Mouse (Mus musculus): ENCODE data around the gene Xylt2. TPM values are rescaled to one million over a fixed set of nuclear protein-coding genes. Genes with fewer than 3 reads are reported as not detected.

Xylt2 gene
- polyA plus RNA-seq, 1 experiment from 2014 or later = 22.9 TPM

DNA sequence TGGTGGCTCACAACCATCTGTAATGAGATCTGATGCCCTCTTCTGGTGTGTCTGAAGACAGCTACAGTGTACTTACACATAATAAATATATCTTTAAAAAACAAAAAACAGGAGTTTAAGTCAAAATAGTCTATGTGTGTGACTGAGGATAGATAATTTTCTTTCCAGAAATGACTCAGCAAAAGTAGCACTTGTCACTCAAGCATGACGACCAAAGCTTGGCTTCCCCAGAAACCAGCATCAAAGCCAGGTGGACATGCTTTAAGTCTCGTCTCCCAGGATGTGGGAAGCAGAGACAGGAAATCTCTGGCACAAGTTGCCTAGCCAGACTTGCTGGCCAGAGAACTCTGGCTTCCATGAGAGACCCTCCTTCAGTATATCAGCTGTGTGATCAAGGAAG is 55.2 kb downstream of the Xylt2 start:
- H3K9ac ChIP-seq (replicated peaks; ENCODE audit: low read length) = no peak overlapping the region
- no peak overlapping the region for H3K4me2 ChIP-seq (replicated peaks; ENCODE audit: low read depth, low read length)
- H3K4me1 ChIP-seq (ENCODE audit: insufficient read depth, low read length) = no peaks in the 10 kb centered on the region
- WGBS = 57% methylated on average over 2 of the region's 2 CpGs
- H3K27me3 ChIP-seq (ENCODE audit: insufficient read depth, low read length) = no peaks in the 10 kb centered on the region
- H3K9me3 ChIP-seq (ENCODE audit: low read length) = no peaks in the 10 kb centered on the region
- no peak overlapping the region for H3K27ac ChIP-seq (ENCODE audit: low read length)
- ATAC-seq (ENCODE audit: low FRiP score, low TSS enrichment) = no peak
- no peaks in the 10 kb centered on the region for H3K36me3 ChIP-seq (ENCODE audit: insufficient read depth, low read length)
- H3K4me3 ChIP-seq (ENCODE audit: low read length) = no peak overlapping the region

GRCm38 (mm10) chr11:94621458-94621852 is 55.9 kb downstream of the Xylt2 start:
- Histone ChIP-seq H3K4me1 (ENCODE audit: insufficient read depth, low read length) (no peaks in the 10 kb centered on the region), H3K27me3 (ENCODE audit: insufficient read depth, low read length) (no peaks in the 10 kb centered on the region), H3K9me3 (ENCODE audit: low read length) (0 out of 2 replicates have a peak, but pooled peaks cover 2% of the 10 kb centered on the region), H3K4me2 (replicated peaks; ENCODE audit: low read depth, low read length) (no peak overlapping the region), H3K27ac (ENCODE audit: low read length) (no peak overlapping the region), H3K4me3 (ENCODE audit: low read length) (no peak overlapping the region), H3K36me3 (ENCODE audit: insufficient read depth, low read length) (no peaks in the 10 kb centered on the region), H3K9ac (replicated peaks; ENCODE audit: low read length) (no peak overlapping the region)
- no peak for ATAC-seq (ENCODE audit: low FRiP score, low TSS enrichment)

GRCm38 (mm10) chr11:94620766-94621457 is 56.4 kb downstream of the Xylt2 start:
- Histone ChIP-seq H3K9ac (replicated peaks; ENCODE audit: low read length) (no peak overlapping the region; the same call in 1 of the 2 replicates), H3K27me3 (ENCODE audit: insufficient read depth, low read length) (no peaks in the 10 kb centered on the region), H3K9me3 (ENCODE audit: low read length) (0 out of 2 replicates have a peak, but pooled peaks cover 2% of the 10 kb centered on the region), H3K4me2 (replicated peaks; ENCODE audit: low read depth, low read length) (no peak overlapping the region), H3K4me1 (ENCODE audit: insufficient read depth, low read length) (no peaks in the 10 kb centered on the region), H3K4me3 (ENCODE audit: low read length) (no peak overlapping the region), H3K36me3 (ENCODE audit: insufficient read depth, low read length) (no peaks in the 10 kb centered on the region), H3K27ac (ENCODE audit: low read length) (no peak overlapping the region)
- WGBS = 44% methylated on average over 6 of the region's 6 CpGs
- ATAC-seq (ENCODE audit: low FRiP score, low TSS enrichment) = no peak

GRCm38 (mm10) chr11:94617646-94618045 is 59.7 kb downstream of the Xylt2 start:
- WGBS = 96% methylated on average over 2 of the region's 2 CpGs
- H3K36me3 ChIP-seq (ENCODE audit: insufficient read depth, low read length) = no peaks in the 10 kb centered on the region
- ATAC-seq (ENCODE audit: low FRiP score, low TSS enrichment) = no peak
- 0 out of 2 replicates have a peak, but pooled peaks cover 2% of the 10 kb centered on the region for H3K9me3 ChIP-seq (ENCODE audit: low read length)
- no peak overlapping the region for H3K9ac ChIP-seq (replicated peaks; ENCODE audit: low read length)
- H3K27ac ChIP-seq (ENCODE audit: low read length) = no peak overlapping the region
- no peak overlapping the region for H3K4me3 ChIP-seq (ENCODE audit: low read length)
- no peaks in the 10 kb centered on the region for H3K27me3 ChIP-seq (ENCODE audit: insufficient read depth, low read length)
- no peak overlapping the region for H3K4me2 ChIP-seq (replicated peaks; ENCODE audit: low read depth, low read length)
- no peaks in the 10 kb centered on the region for H3K4me1 ChIP-seq (ENCODE audit: insufficient read depth, low read length)

- H3K9ac ChIP-seq (replicated peaks; ENCODE audit: low read length) = no peak overlapping the region
- no peaks in the 10 kb centered on the region for H3K4me1 ChIP-seq (ENCODE audit: insufficient read depth, low read length)
- no peaks in the 10 kb centered on the region for H3K27me3 ChIP-seq (ENCODE audit: insufficient read depth, low read length)
- H3K9me3 ChIP-seq (ENCODE audit: low read length) = 0 out of 2 replicates have a peak, but pooled peaks cover 2% of the 10 kb centered on the region
- no peak overlapping the region for H3K27ac ChIP-seq (ENCODE audit: low read length)
- no peak overlapping the region for H3K4me3 ChIP-seq (ENCODE audit: low read length)
- H3K4me2 ChIP-seq (replicated peaks; ENCODE audit: low read depth, low read length) = no peak overlapping the region
- WGBS = 34% methylated on average over 4 of the region's 4 CpGs
- no peaks in the 10 kb centered on the region for H3K36me3 ChIP-seq (ENCODE audit: insufficient read depth, low read length)
- no peak for ATAC-seq (ENCODE audit: low FRiP score, low TSS enrichment)
Measured at GRCm38 (mm10) chr11:94615494-94615893, 61.8 kb downstream of the Xylt2 start.

GRCm38 (mm10) chr11:94614603-94615002 is 62.7 kb downstream of the Xylt2 start:
- 77% methylated on average over 4 of the region's 4 CpGs for WGBS
- H3K27ac ChIP-seq (ENCODE audit: low read length) = no peak overlapping the region
- H3K9me3 ChIP-seq (ENCODE audit: low read length) = 0 out of 2 replicates have a peak, but pooled peaks cover 2% of the 10 kb centered on the region
- H3K4me2 ChIP-seq (replicated peaks; ENCODE audit: low read depth, low read length) = no peak overlapping the region
- no peak for ATAC-seq (ENCODE audit: low FRiP score, low TSS enrichment)
- H3K9ac ChIP-seq (replicated peaks; ENCODE audit: low read length) = no peak overlapping the region
- H3K27me3 ChIP-seq (ENCODE audit: insufficient read depth, low read length) = no peaks in the 10 kb centered on the region
- no peaks in the 10 kb centered on the region for H3K4me1 ChIP-seq (ENCODE audit: insufficient read depth, low read length)
- H3K36me3 ChIP-seq (ENCODE audit: insufficient read depth, low read length) = no peaks in the 10 kb centered on the region
- H3K4me3 ChIP-seq (ENCODE audit: low read length) = no peak overlapping the region

Other genes starting within 250 kb of the Xylt2 start
- 10.2 and 10.3 TPM in 2 replicates for gene Cacna1g, start 203.3 kb downstream of the Xylt2 start, polyA plus RNA-seq (2015; fragmentation: Nextera tagmentation; extraction: Ambion mirVana)
- 0.19 and 0.37 TPM in 2 replicates for gene Spata20, start 191.3 kb downstream of the Xylt2 start, polyA plus RNA-seq (2015; fragmentation: Nextera tagmentation; extraction: Ambion mirVana)
- 23.4 and 28.2 TPM in 2 replicates for gene Epn3, start 177.5 kb downstream of the Xylt2 start, polyA plus RNA-seq (2015; fragmentation: Nextera tagmentation; extraction: Ambion mirVana)
- 4.3 and 5.1 TPM in 2 replicates for gene Mycbpap, start 155.8 kb downstream of the Xylt2 start, polyA plus RNA-seq (2015; fragmentation: Nextera tagmentation; extraction: Ambion mirVana)
- gene Rsad1, start 128.3 kb downstream of the Xylt2 start, polyA plus RNA-seq (2015; fragmentation: Nextera tagmentation; extraction: Ambion mirVana) = 4.3 and 6.1 TPM in 2 replicates
- 0.58 and 0.64 TPM in 2 replicates for gene Chad, start 112.5 kb downstream of the Xylt2 start, polyA plus RNA-seq (2015; fragmentation: Nextera tagmentation; extraction: Ambion mirVana)
- gene Acsf2, start 75.6 kb downstream of the Xylt2 start, polyA plus RNA-seq (2015; fragmentation: Nextera tagmentation; extraction: Ambion mirVana) = 7.9 and 9.1 TPM in 2 replicates
- gene Lrrc59, start 47.7 kb downstream of the Xylt2 start, polyA plus RNA-seq (2015; fragmentation: Nextera tagmentation; extraction: Ambion mirVana) = 211 and 218 TPM in 2 replicates
- 141 and 148 TPM in 2 replicates for gene Mrpl27, start 23.7 kb downstream of the Xylt2 start, polyA plus RNA-seq (2015; fragmentation: Nextera tagmentation; extraction: Ambion mirVana)
- gene Eme1, start 23.6 kb downstream of the Xylt2 start, polyA plus RNA-seq (2015; fragmentation: Nextera tagmentation; extraction: Ambion mirVana) = 27.8 and 28.4 TPM in 2 replicates
- 0.91 and 1.2 TPM in 2 replicates for gene Gm11541, start 27.0 kb upstream of the Xylt2 start, polyA plus RNA-seq (2015; fragmentation: Nextera tagmentation; extraction: Ambion mirVana)
- gene Cdc34b, start 64.3 kb upstream of the Xylt2 start, polyA plus RNA-seq (2015; fragmentation: Nextera tagmentation; extraction: Ambion mirVana) = 0.39 and 0.40 TPM in 2 replicates
- gene Tmem92, start 105.2 kb upstream of the Xylt2 start, polyA plus RNA-seq (2015; fragmentation: Nextera tagmentation; extraction: Ambion mirVana) = not detected in 2 replicates

All from kidney, embryonic 16.5 days (tissue).